Mouse (Mus musculus) myocyte (in vitro differentiated cells): ENCODE results near the gene Arl10. TPM values are rescaled to one million over a fixed set of nuclear protein-coding genes. Genes with fewer than 3 reads are reported as not detected.

Experiments
- H3K27me3 ChIP-seq: one replicate; pipeline ENCODE4 v1.6.1; 2011; ENCODE audit not compliant: control insufficient read depth, insufficient read depth, insufficient read length
- H3K36me3 ChIP-seq: one replicate; pipeline ENCODE4 v1.6.1; 2011; ENCODE audit not compliant: control insufficient read depth, insufficient read depth
- H3K4me2 ChIP-seq: one replicate; pipeline ENCODE4 v1.6.1; 2011; ENCODE audit warnings: low read depth, control low read depth
- H3K4me3 ChIP-seq: one replicate; pipeline ENCODE4 v1.5.1; 2011; ENCODE audit warnings: mild to moderate bottlenecking, control low read depth, moderate library complexity
- H3K79me2 ChIP-seq: one replicate; pipeline ENCODE4 v1.6.1; 2011; ENCODE audit not compliant: control insufficient read depth, insufficient read depth
- H3ac ChIP-seq: one replicate; pipeline ENCODE4 v1.6.1; 2011; ENCODE audit not compliant: control insufficient read depth, insufficient read length
- CEBPB ChIP-seq: IDR thresholded peaks from 2 replicates; pipeline ENCODE4 v1.6.1; 2011; ENCODE audit warnings: mild to moderate bottlenecking, moderate library complexity; ENCODE audit not compliant: poor library complexity, insufficient read depth, severe bottlenecking
- E2F4 ChIP-seq: IDR thresholded peaks from one replicate; pipeline ENCODE4 v1.6.1; 2011; ENCODE audit warnings: mild to moderate bottlenecking, control low read depth, moderate library complexity; ENCODE audit not compliant: insufficient read depth
- MAX ChIP-seq: IDR thresholded peaks from one replicate; pipeline ENCODE4 v1.6.1; 2011; ENCODE audit warnings: low read depth, mild to moderate bottlenecking, control low read depth
- MYOD1 ChIP-seq, 3 experiments: IDR thresholded peaks; one replicate each; pipeline ENCODE4 v1.6.1; 2011; ENCODE audit warnings: control low read depth in 2 of 3, low read depth in 2 of 3, mild to moderate bottlenecking in 2 of 3, moderate library complexity in 1 of 3; ENCODE audit not compliant: insufficient read length in 2 of 3, control insufficient read depth in 1 of 3
- MYOG ChIP-seq, 3 experiments: IDR thresholded peaks; one replicate each; pipeline ENCODE4 v1.6.1; 2011; ENCODE audit warnings: control low read depth in 2 of 3, low read depth in 2 of 3, mild to moderate bottlenecking in 2 of 3; ENCODE audit not compliant: insufficient read length in 2 of 3, control insufficient read depth in 1 of 3, insufficient read depth in 1 of 3
- POLR2A ChIP-seq: IDR thresholded peaks from one replicate; pipeline ENCODE4 v1.6.1; 2011; ENCODE audit warnings: low read depth, mild to moderate bottlenecking, control low read depth, moderate library complexity; ENCODE audit not compliant: insufficient read length
- POLR2AphosphoS2 ChIP-seq: IDR thresholded peaks from one replicate; pipeline ENCODE4 v1.6.1; 2011; ENCODE audit warnings: low read depth, control low read depth; ENCODE audit not compliant: insufficient read length
- REST ChIP-seq: IDR thresholded peaks from one replicate; pipeline ENCODE4 v1.6.1; 2011; ENCODE audit warnings: mild to moderate bottlenecking, control low read depth, moderate library complexity; ENCODE audit not compliant: insufficient read depth, insufficient read length
- SRF ChIP-seq: IDR thresholded peaks from one replicate; pipeline ENCODE4 v1.6.1; 2011; ENCODE audit warnings: low read depth; ENCODE audit not compliant: control insufficient read depth, insufficient read length
- TCF12 ChIP-seq: IDR thresholded peaks from one replicate; pipeline ENCODE4 v1.6.1; 2011; ENCODE audit warnings: mild to moderate bottlenecking, control low read depth; ENCODE audit not compliant: poor library complexity, insufficient read depth, severe bottlenecking
- TCF3 ChIP-seq: IDR thresholded peaks from one replicate; pipeline ENCODE4 v1.6.1; 2011; ENCODE audit warnings: low read depth, control low read depth; ENCODE audit not compliant: insufficient read length
- USF1 ChIP-seq: IDR thresholded peaks from one replicate; pipeline ENCODE4 v1.6.1; 2011; ENCODE audit warnings: low read depth, mild to moderate bottlenecking, control low read depth, moderate library complexity
- polyA plus RNA-seq: library from polyadenylated mRNA; unstranded; fragments of >200 nt; fragmentation: generic; extraction: Trizol; gene quantifications from one replicate; pipeline ENCODE4 v1.2.1, GENCODE M21; 2012; ENCODE audit warnings: missing spikeins

Gene Arl10
- polyA plus RNA-seq, 1 experiment = 15.3 TPM

DNA sequence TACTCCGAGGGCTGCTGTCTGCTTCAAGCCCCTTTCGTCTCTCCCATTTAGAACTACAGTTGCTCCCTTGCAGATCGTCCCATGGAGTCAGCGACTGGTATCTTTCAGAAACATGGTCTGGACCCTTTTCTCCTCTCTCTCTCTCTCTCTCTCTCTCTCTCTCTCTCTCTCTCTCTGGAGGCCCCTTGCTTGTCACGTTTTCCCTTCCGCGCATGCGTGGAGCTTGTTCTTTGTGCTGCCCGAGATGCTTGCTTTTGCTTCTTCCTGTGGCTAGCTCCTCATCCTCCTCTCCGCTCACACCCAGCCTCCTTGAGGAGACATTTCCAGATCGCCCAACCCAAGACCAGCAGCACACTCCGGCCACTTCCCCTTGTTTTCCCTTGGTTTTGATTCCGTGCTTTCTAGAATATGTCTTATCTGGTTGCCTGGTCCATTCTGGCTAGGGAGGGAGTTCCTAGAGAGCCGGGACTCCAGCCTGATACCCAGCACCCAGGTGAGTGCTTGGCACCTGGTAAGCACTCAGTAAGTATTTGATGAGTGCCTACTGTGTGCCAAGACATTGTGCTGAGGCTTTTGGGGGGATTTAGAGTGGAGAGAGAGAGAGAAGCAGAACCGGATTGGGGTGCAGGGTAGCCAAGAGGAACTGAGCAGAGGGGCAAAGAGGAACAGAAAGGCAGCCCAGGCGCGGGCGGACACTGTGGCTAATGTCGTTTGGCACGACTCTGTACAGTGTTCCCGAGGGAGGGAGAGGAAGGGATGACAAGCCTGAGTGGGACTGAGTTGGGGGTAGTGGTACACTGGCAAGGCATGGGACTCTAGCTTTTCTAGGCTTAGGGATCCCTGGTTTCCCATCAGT is 3.1 kb downstream of the Arl10 start:
- Histone ChIP-seq H3ac (no peak overlapping the region), H3K4me2 (no peak overlapping the region), H3K36me3 (peaks cover 4% of the 10 kb centered on the region), H3K27me3 (no peaks in the 10 kb centered on the region), H3K79me2 (peaks cover 14% of the 10 kb centered on the region), H3K4me3 (no peak overlapping the region)
- TF ChIP-seq TCF12 (no peak), POLR2A (peak; percentile 14)

DNA sequence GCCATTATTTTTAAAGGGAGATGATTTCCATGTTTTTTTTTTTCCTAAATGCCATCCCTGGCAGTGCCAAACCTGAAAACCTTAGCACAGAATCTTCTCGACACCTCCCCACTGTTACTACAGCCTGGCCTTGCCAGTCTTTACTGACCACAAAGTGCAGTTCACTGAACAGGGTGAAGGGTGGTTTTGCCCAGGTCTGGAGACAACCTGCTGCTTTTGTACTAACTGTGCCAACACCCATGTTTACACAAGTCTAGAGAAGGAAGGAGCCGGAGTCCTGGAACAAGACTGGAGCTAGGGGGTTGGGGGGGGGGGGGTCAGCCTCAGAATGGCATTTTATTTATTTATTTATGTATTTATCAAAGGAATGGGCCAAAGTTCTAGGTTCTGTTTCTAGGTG is 6.6 kb downstream of the Arl10 start:
- peaks cover 8% of the 10 kb centered on the region for H3K36me3 ChIP-seq
- H3K4me2 ChIP-seq = no peak overlapping the region
- H3K4me3 ChIP-seq = no peak overlapping the region
- no peak for TF ChIP-seq TCF12
- TF ChIP-seq E2F4 = no peak
- no peak for TF ChIP-seq CEBPB
- TF ChIP-seq POLR2AphosphoS2 = no peak
- no peak for TF ChIP-seq MYOD1 (IDR thresholded peaks at IDR 0.05; ENCODE audit: control insufficient read depth in 1 of 3, insufficient read length in 2 of 3, low read depth in 2 of 3)
- H3K27me3 ChIP-seq = no peaks in the 10 kb centered on the region
- H3ac ChIP-seq = no peak overlapping the region
- peaks cover 3% of the 10 kb centered on the region for H3K79me2 ChIP-seq

DNA sequence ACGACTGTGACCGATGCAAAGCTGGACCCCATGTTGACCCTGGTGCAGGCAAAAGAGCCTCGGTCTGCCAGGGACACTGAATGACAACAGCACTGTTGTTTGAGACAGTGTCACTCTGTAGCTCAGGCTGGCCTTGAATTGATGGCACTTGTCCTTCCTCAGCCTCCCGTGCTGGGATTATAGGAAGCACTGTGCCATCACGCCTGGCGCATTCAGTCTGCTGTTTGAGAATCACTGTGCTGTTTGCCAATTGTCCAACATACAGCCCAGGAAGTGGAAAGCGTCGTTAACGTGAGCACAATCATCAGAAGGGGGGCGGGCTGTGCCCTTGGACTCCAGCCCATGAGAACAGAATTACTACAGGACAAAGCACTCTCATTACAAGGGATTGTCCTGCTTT is 7.3 kb downstream of the Arl10 start:
- H3K4me2 ChIP-seq = no peak overlapping the region

DNA sequence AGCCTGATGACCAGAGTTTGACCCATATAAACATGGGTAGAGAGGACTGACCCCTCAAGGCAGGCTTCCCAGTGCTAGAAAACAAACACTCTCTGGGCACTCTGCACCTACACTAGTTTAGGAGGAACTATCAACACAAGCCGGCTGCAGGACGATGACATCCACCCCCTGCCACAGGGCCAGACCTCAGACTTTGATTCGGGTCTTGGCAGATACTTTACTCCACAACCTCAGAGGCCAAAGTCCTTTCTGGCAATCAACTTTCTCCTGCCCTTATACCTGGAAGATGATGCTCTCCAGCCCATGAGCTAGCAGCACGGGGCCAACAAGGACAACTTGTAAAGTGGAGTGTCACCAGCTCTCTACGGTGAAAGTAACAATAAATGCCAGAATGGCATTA is 8.0 kb downstream of the Arl10 start:
- H3K4me2 ChIP-seq = no peak overlapping the region
- H3K36me3 ChIP-seq = peaks cover 20% of the 10 kb centered on the region
- H3K79me2 ChIP-seq = no peaks in the 10 kb centered on the region
- no peak overlapping the region for H3ac ChIP-seq
- H3K27me3 ChIP-seq = no peaks in the 10 kb centered on the region
- no peak for TF ChIP-seq POLR2A
- no peak for TF ChIP-seq CEBPB
- no peak for TF ChIP-seq SRF
- TF ChIP-seq POLR2AphosphoS2 = no peak
- TF ChIP-seq E2F4 = no peak
- no peak for TF ChIP-seq MYOG (IDR thresholded peaks at IDR 0.05; ENCODE audit: control insufficient read depth in 1 of 3, insufficient read depth in 1 of 3, insufficient read length in 2 of 3, low read depth in 2 of 3)
- no peak for TF ChIP-seq MYOD1 (IDR thresholded peaks at IDR 0.05; ENCODE audit: control insufficient read depth in 1 of 3, insufficient read length in 2 of 3, low read depth in 2 of 3)
- TF ChIP-seq TCF12 = no peak
- no peak for TF ChIP-seq MAX
- TF ChIP-seq REST = no peak
- TF ChIP-seq TCF3 = no peak
- no peak for TF ChIP-seq USF1
- H3K4me3 ChIP-seq = no peak overlapping the region

More for the DNA sequence above, 7.3 kb downstream of the Arl10 start:
- no peak overlapping the region for H3K4me3 ChIP-seq
- TF ChIP-seq MYOG (IDR thresholded peaks at IDR 0.05; ENCODE audit: control insufficient read depth in 1 of 3, insufficient read depth in 1 of 3, insufficient read length in 2 of 3, low read depth in 2 of 3) (no peak), SRF (no peak), MYOD1 (IDR thresholded peaks at IDR 0.05; ENCODE audit: control insufficient read depth in 1 of 3, insufficient read length in 2 of 3, low read depth in 2 of 3) (no peak), E2F4 (no peak), TCF3 (no peak), USF1 (no peak), MAX (no peak), CEBPB (no peak), REST (no peak), TCF12 (no peak), POLR2AphosphoS2 (no peak), POLR2A (no peak)
- H3K79me2 ChIP-seq = no peaks in the 10 kb centered on the region
- H3ac ChIP-seq = no peak overlapping the region
- no peaks in the 10 kb centered on the region for H3K27me3 ChIP-seq
- H3K36me3 ChIP-seq = peaks cover 13% of the 10 kb centered on the region

DNA sequence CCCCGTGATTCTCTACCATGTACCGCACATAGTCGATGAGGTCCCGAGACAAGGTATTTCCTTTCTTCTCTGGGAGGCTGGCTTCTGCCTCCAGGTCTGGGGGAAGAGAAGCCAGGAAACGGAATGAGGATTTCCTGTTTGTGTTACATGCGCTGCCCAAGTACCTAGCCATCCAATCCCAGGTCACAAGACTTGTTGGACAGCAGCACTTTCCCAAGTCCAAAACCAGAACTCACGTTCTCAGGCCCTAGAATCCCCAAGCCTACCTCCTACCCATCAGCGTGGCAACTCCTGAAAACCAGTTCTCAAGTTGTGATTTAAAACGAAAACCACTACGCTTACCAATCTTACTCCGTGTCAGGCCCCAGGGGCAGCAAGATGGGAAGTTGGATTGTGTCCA is 11.0 kb downstream of the Arl10 start:
- Histone ChIP-seq H3K4me3 (no peak overlapping the region), H3ac (no peak overlapping the region)

More for the DNA sequence above, 11.0 kb downstream of the Arl10 start:
- Histone ChIP-seq H3K4me2 (no peak overlapping the region), H3K36me3 (peaks cover 26% of the 10 kb centered on the region), H3K27me3 (no peaks in the 10 kb centered on the region), H3K79me2 (peaks cover 21% of the 10 kb centered on the region)
- TF ChIP-seq SRF = no peak
- no peak for TF ChIP-seq CEBPB
- no peak for TF ChIP-seq TCF12
- TF ChIP-seq POLR2A = no peak
- TF ChIP-seq MYOG (IDR thresholded peaks at IDR 0.05; ENCODE audit: control insufficient read depth in 1 of 3, insufficient read depth in 1 of 3, insufficient read length in 2 of 3, low read depth in 2 of 3) = no peak
- no peak for TF ChIP-seq MAX
- TF ChIP-seq TCF3 = no peak
- TF ChIP-seq USF1 = no peak
- TF ChIP-seq E2F4 = no peak
- TF ChIP-seq MYOD1 (IDR thresholded peaks at IDR 0.05; ENCODE audit: control insufficient read depth in 1 of 3, insufficient read length in 2 of 3, low read depth in 2 of 3) = no peak
- no peak for TF ChIP-seq POLR2AphosphoS2
- no peak for TF ChIP-seq REST
